Mouse (Mus musculus): ENCODE measurements around the gene Hacd3.

Hacd3 gene

GRCm38 (mm10) chr9:64943997-64944396 lies 77.5 kb downstream of the Hacd3 start:
- DNase-seq = no peak

- no peak for DNase-seq
These were observed 79.8 kb downstream of the Hacd3 start for GRCm38 (mm10) chr9:64941650-64942049.

DNA sequence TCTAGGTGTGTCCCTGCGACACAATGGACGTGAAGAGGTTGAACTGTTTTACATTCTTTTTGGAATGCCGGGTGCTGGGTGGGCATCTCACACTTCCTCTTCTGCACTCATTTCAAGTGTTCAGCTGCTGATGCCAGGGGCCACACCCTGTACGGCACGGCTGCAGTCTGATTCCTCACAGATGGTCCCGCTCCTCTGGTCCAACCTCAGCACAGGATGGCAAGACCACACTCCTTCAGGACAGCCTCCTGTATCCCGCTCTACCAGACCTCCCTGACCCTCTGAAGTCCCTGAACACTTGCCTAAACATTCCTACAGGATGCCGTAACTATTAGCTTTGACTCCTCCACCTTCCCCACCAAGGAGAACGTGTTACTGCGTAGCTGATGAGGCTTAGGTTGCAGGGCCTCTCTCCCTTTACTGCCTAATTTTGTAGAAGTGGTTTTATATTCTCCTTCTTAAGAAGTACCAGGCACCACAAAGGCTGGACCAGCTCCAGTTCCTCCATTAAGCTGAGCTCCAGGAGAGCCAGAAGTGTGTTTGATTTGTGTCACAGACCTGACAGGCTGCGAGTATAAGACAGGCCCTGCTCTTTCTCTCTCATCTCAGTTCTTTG lies 80.7 kb downstream of the Hacd3 start:
- DNase-seq = no peak

- peak; percentile 8 for DNase-seq
These were observed 81.7 kb downstream of the Hacd3 start for GRCm38 (mm10) chr9:64939790-64940189.

DNA sequence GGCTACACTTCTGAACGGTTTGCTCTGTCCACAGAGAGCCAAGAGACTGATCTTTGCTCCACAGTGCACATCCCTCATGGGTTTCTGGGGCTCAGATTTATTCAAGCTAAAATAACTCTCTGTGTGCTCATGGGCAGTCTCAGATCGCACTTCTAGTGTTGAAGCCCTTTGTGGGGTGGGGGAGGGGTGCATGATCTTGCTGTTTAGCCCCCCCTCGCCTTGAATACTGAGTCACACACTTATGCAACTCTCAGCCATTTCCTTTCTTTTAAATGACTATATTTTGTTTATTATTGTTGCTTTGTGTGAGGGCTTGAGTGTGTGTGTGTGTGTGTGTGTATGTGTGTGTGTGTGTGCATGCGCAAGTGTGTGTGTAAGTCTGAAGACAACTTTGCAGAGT lies 82.2 kb downstream of the Hacd3 start:
- DNase-seq = no peak

DNA sequence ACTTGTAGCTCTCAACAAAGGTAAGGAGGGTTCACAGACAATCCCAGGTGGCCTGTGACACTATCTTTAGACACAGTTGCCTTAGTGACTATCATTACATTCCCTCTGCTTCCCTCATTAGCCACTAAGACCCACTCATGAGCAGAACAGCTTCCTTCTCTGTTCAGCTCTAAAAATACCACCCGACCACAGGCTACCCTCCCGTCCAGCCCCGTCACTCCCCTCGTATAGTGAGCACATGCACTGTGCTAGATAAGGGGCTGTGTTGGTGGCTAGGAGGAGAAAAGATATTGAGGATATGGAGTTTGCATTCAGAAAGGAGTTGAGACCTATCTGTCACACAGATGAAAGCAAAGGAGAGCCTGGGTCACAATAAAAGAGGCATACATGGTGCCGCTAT lies 83.0 kb downstream of the Hacd3 start:
- peak; percentile 56 for DNase-seq

GRCm38 (mm10) chr9:64937491-64937890 lies 84.0 kb downstream of the Hacd3 start:
- DNase-seq = peak; percentile 12

Measured in heart, adult 11 months (tissue).